Mouse (Mus musculus): ENCODE data around the gene Snf8. TPM values are rescaled to one million over a fixed set of nuclear protein-coding genes. Genes with fewer than 3 reads are reported as not detected.

The Snf8 gene
- polyA plus RNA-seq, 1 experiment from 2014 or later: 38.3 TPM

DNA sequence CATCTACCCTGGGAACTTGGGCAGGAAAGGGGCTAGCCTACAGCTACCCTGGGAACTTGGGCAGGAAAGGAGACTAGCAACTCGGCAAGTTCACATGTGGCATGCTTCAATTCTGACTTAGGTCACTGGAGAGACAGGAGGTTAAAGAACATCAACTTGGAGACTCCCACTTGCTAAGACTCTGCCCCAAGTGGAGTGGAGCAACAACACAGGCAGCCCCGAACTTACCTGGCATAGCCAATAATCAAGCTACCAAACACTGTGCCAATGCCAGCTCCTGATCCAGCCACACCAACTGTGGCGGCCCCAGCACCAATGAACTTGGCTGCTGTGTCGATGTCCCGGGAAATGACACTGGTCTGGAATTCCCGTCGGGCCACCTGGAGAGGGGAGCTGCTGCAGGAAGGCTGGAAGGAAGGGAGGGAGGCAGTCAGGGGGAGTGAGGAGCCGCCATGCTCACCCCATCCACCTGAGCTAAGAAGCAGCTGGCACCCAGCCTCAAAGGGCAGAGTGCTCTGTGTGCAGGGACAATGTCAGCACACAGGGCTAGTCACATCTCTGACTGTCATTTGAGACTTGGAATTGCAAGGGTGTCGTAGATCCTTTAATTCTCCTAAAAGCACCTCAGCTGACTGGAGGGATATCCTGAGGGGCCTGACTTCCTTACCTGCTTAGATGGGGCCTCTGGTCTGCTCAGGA, 38.8 kb downstream of the Snf8 start:
- 83% methylated on average over 7 of the region's 9 CpGs for WGBS
- no peaks in the 10 kb centered on the region; the same call in 1 of the 2 replicates for H3K36me3 ChIP-seq (ENCODE audit: control insufficient read depth, insufficient read depth, low read length)
- DNase-seq (ENCODE audit: low spot score): no peak
- H3K27ac ChIP-seq (replicated peaks; ENCODE audit: low read depth, low read length): no peak overlapping the region
- no peak overlapping the region for H3K9ac ChIP-seq (ENCODE audit: low read length)
- no peak for ATAC-seq (ENCODE audit: insufficient number of reproducible peaks, low FRiP score, low TSS enrichment, low read depth)
- 0 out of 2 replicates have a peak, but pooled peaks cover 4% of the 10 kb centered on the region for H3K4me1 ChIP-seq (ENCODE audit: control insufficient read depth, insufficient read depth, low read length)
- no peak overlapping the region for H3K4me3 ChIP-seq (ENCODE audit: low read depth, low read length)
- H3K27me3 ChIP-seq (ENCODE audit: control insufficient read depth, insufficient read depth, low read length): no peaks in the 10 kb centered on the region
- no peak overlapping the region for H3K4me2 ChIP-seq (ENCODE audit: low read depth, severe bottlenecking)
- H3K9me3 ChIP-seq (ENCODE audit: control insufficient read depth, low read length): no peaks in the 10 kb centered on the region

DNA sequence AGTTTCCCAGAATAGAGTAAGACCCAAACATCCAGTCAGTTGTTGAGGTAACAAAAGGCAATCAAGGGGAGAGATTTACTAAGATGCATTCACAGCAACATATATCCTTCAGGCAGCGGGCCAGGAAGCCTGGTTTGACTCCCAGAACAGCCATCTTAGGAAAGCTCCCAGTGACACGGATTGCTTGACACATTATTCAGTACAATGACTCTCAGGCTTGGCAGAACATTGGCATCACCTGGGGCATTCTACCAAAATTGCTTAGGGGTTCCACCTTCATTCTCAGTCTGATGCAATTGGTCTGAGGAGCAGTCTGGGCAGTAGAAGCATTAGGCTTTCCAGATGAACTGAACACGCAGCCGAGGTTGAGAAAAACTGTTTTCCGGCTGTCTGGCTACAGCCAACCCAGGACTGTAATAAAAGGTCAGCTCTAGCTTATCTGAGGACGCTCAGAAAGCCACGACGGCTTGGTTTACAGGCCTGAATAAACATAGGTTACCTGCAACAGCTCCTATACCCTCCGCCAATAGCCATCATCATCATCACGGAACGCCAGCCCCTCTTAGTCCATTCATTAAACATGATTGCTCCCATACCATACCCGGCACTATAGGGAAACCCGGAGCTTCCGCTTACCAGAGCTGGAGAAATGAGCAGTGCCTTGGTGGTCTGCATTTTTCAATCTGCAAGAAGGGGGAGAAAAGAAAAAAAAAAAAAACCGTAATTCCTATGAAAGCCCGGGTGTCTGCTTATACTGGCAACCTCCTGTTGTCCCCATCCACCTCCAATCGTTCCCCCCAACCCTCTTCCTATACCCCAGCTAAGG, 39.9 kb downstream of the Snf8 start:
- H3K4me2 ChIP-seq (ENCODE audit: low read depth, severe bottlenecking): peak overlapping the region; percentile 78
- peak; percentile 21 for DNase-seq (ENCODE audit: low spot score)
- no peaks in the 10 kb centered on the region for H3K9me3 ChIP-seq (ENCODE audit: control insufficient read depth, low read length)
- no peak for ATAC-seq (ENCODE audit: insufficient number of reproducible peaks, low FRiP score, low TSS enrichment, low read depth)
- H3K9ac ChIP-seq (ENCODE audit: low read length): peak overlapping the region; percentile 66
- H3K4me3 ChIP-seq (ENCODE audit: low read depth, low read length): peak overlapping the region; percentile 74
- WGBS: 18% methylated on average over 17 of the region's 17 CpGs
- 0 out of 2 replicates have a peak, but pooled peaks cover 4% of the 10 kb centered on the region for H3K4me1 ChIP-seq (ENCODE audit: control insufficient read depth, insufficient read depth, low read length)
- H3K36me3 ChIP-seq (ENCODE audit: control insufficient read depth, insufficient read depth, low read length): no peaks in the 10 kb centered on the region; the same call in 1 of the 2 replicates
- no peak overlapping the region for H3K27ac ChIP-seq (replicated peaks; ENCODE audit: low read depth, low read length)
- H3K27me3 ChIP-seq (ENCODE audit: control insufficient read depth, insufficient read depth, low read length): no peaks in the 10 kb centered on the region

DNA sequence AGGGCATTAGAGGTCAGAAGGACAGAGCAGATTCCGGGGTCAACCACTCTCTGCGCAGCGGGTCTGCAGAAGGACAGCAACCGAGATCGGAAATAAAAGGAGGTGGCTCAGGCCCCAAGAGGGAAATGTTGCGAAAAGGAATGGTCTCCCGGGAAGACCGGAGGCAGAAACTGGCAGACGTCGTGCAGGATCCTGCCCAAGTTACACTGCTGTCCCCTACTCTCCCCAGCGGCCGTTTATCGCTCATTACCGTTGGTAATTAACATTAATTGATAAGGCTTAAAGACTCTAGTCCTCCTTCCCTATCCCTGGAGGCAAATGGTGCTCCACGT, 40.5 kb downstream of the Snf8 start:
- H3K4me2 ChIP-seq (ENCODE audit: low read depth, severe bottlenecking): peak overlapping the region; percentile 78
- H3K9me3 ChIP-seq (ENCODE audit: control insufficient read depth, low read length): no peaks in the 10 kb centered on the region
- H3K36me3 ChIP-seq (ENCODE audit: control insufficient read depth, insufficient read depth, low read length): no peaks in the 10 kb centered on the region; the same call in 1 of the 2 replicates
- H3K4me1 ChIP-seq (ENCODE audit: control insufficient read depth, insufficient read depth, low read length): 0 out of 2 replicates have a peak, but pooled peaks cover 4% of the 10 kb centered on the region
- DNase-seq (ENCODE audit: low spot score) (no peak), ATAC-seq (ENCODE audit: insufficient number of reproducible peaks, low FRiP score, low TSS enrichment, low read depth) (no peak)
- H3K4me3 ChIP-seq (ENCODE audit: low read depth, low read length): peak overlapping the region; percentile 74
- H3K9ac ChIP-seq (ENCODE audit: low read length): peak overlapping the region; percentile 66
- H3K27ac ChIP-seq (replicated peaks; ENCODE audit: low read depth, low read length): no peak overlapping the region
- WGBS: 0% methylated on average over 15 of the region's 15 CpGs
- no peaks in the 10 kb centered on the region for H3K27me3 ChIP-seq (ENCODE audit: control insufficient read depth, insufficient read depth, low read length)

DNA sequence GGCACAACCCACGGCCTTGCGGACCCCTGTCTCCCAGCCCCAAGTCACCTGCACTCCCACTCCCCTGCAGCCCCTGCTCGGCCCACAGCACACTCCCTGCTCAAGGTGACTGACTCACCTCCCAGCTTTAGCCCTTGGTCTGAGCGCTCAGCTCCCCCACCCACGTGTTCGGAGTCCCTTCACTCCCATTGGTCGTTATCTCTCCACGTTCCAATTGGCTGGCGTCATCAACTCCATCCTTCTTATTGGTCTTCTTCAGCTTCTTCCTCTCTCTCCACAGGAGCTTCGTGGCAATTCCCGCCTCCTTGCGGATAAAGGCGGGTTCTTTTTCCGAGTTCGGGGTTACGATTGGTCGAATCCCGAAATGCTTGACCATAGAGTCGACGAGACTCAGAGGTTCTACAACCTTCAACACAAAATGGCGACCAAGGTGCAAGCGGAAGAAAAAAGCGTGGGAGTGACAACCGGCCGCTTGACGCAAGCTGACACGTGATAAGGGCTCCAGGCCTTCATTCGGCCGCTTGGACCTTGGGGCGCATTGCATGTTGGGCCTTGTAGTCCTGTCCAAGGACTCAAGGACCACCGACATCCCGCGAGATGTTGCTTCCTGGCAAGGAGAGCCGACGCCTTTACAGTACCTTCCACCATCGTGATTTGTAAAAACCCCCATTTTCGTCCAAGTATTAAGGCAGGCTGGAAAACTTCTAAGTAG, 41.0 kb downstream of the Snf8 start, which contains the start of gene Atp5g1:
Atp5g1 (minus strand) TSS at position 162 of the 712 bp plus-strand sequence.
- Histone ChIP-seq H3K27me3 (ENCODE audit: control insufficient read depth, insufficient read depth, low read length) (no peaks in the 10 kb centered on the region), H3K9me3 (ENCODE audit: control insufficient read depth, low read length) (no peaks in the 10 kb centered on the region), H3K4me2 (ENCODE audit: low read depth, severe bottlenecking) (peak within 1 kb of the TSS; percentile 78), H3K4me1 (ENCODE audit: control insufficient read depth, insufficient read depth, low read length) (0 out of 2 replicates have a peak, but pooled peaks cover 4% of the 10 kb centered on the region), H3K4me3 (ENCODE audit: low read depth, low read length) (peak within 1 kb of the TSS; percentile 74), H3K27ac (replicated peaks; ENCODE audit: low read depth, low read length) (no peak within 1 kb of the TSS), H3K36me3 (ENCODE audit: control insufficient read depth, insufficient read depth, low read length) (no peaks in the 10 kb centered on the region; the same call in 1 of the 2 replicates), H3K9ac (ENCODE audit: low read length) (peak within 1 kb of the TSS; percentile 66)
- under 1% methylated on average over 37 of the region's 37 CpGs for WGBS
- DNase-seq (ENCODE audit: low spot score) (peak; percentile 97), ATAC-seq (ENCODE audit: insufficient number of reproducible peaks, low FRiP score, low TSS enrichment, low read depth) (peak; percentile 98)

DNA sequence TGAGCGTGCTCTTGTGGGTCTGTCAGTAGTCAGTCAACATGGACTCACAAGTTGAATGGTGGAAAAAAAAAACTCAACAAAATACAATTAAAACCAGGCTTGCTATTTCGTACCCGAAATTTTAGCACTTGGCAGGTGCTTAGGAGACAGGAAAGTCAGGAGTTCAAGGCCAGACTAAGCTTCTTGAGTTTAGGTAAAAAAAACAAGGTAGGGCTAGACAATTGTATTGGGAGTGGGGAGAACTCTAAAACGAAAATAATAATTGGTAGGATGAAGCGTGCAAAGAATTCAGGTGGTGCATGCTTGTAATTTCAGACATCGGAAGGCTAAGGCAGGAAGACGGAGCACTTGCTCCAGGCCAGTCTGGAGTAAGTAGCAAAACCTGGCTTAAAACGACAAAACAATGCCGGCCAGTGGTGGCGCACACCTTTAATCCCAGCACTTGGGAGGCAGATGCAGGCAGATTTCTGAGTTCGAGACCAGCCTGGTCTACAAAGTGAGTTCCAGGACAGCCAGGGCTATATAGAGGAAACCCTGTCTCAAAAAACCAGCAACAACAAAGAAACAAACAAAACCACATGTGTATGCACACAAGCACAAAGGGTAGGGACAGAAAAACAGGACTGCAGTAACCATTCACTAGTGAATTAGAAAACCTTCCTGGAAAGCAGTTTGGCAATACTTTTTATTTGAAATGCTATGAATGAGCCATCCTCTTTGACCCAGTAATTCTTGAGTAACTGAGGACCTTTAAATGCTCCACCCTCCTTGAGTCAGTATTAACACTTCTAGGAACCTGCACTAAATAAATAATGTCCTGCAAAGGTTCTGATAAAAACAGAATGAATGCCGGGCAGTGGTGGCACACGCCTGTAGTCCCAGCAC, 41.8 kb downstream of the Snf8 start:
- H3K4me1 ChIP-seq (ENCODE audit: control insufficient read depth, insufficient read depth, low read length): 0 out of 2 replicates have a peak, but pooled peaks cover 4% of the 10 kb centered on the region
- H3K27ac ChIP-seq (replicated peaks; ENCODE audit: low read depth, low read length): no peak overlapping the region
- DNase-seq (ENCODE audit: low spot score) (no peak), ATAC-seq (ENCODE audit: insufficient number of reproducible peaks, low FRiP score, low TSS enrichment, low read depth) (no peak)
- peak overlapping the region; percentile 21 for H3K4me3 ChIP-seq (ENCODE audit: low read depth, low read length)
- H3K27me3 ChIP-seq (ENCODE audit: control insufficient read depth, insufficient read depth, low read length): no peaks in the 10 kb centered on the region
- H3K36me3 ChIP-seq (ENCODE audit: control insufficient read depth, insufficient read depth, low read length): no peaks in the 10 kb centered on the region; the same call in 1 of the 2 replicates
- 66% methylated on average over 13 of the region's 13 CpGs for WGBS
- no peaks in the 10 kb centered on the region for H3K9me3 ChIP-seq (ENCODE audit: control insufficient read depth, low read length)
- H3K4me2 ChIP-seq (ENCODE audit: low read depth, severe bottlenecking): peak overlapping the region; percentile 47
- 0 out of 2 replicates have a peak overlapping the region, but pooled peaks have one; percentile 22 for H3K9ac ChIP-seq (ENCODE audit: low read length)

DNA sequence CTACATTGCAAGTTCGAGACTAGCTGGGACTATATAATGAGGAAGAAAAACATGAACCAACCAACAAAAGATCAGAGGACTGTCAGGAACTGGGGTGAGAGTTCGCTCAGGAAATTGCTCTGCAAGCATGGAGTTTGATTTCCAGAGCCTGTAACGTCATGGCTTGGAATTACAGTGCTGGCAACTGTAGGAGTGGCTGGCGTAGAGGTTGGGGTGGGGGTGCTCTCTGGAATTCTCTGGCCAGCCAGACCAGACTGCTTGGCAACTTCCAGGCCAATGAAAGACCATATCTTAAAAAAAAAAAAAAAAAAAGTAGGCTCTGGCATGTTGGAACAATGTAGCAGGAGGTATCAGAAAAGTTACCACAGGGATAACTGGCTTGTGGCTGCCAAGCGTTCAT, 46.1 kb downstream of the Snf8 start:
- H3K36me3 ChIP-seq (ENCODE audit: control insufficient read depth, insufficient read depth, low read length): no peaks in the 10 kb centered on the region
- no peak overlapping the region for H3K27ac ChIP-seq (replicated peaks; ENCODE audit: low read depth, low read length)
- H3K4me2 ChIP-seq (ENCODE audit: low read depth, severe bottlenecking): no peak overlapping the region
- DNase-seq (ENCODE audit: low spot score): no peak
- no peak overlapping the region for H3K4me3 ChIP-seq (ENCODE audit: low read depth, low read length)
- 78% methylated on average over 5 of the region's 5 CpGs for WGBS
- H3K9ac ChIP-seq (ENCODE audit: low read length): no peak overlapping the region
- ATAC-seq (ENCODE audit: insufficient number of reproducible peaks, low FRiP score, low TSS enrichment, low read depth): no peak
- H3K4me1 ChIP-seq (ENCODE audit: control insufficient read depth, insufficient read depth, low read length): no peaks in the 10 kb centered on the region
- no peaks in the 10 kb centered on the region for H3K9me3 ChIP-seq (ENCODE audit: control insufficient read depth, low read length)
- no peaks in the 10 kb centered on the region for H3K27me3 ChIP-seq (ENCODE audit: control insufficient read depth, insufficient read depth, low read length)

DNA sequence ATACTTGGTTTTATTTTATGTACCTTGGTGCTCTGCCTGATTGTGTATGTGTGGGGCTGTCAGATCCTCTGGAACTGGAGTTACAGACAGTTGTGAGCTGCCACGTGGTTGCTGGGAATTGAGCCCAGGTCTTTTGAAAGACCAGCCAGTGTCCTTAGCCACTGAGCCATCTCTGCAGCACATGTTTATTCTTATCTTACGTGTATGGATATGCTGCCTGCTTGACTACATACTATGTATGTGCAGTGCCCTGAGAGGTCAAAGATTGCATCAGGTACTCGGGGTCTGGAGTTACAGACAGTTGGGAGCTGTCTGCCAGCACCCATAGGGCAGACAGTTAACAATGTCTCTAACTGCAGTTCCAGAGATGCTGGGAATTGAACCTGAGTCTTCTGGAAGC, 48.0 kb downstream of the Snf8 start:
- 84% methylated on average over 3 of the region's 3 CpGs for WGBS
- no peaks in the 10 kb centered on the region for H3K27me3 ChIP-seq (ENCODE audit: control insufficient read depth, insufficient read depth, low read length)
- no peak overlapping the region for H3K4me3 ChIP-seq (ENCODE audit: low read depth, low read length)
- H3K36me3 ChIP-seq (ENCODE audit: control insufficient read depth, insufficient read depth, low read length): no peaks in the 10 kb centered on the region
- DNase-seq (ENCODE audit: low spot score) (no peak), ATAC-seq (ENCODE audit: insufficient number of reproducible peaks, low FRiP score, low TSS enrichment, low read depth) (no peak)
- no peak overlapping the region for H3K9ac ChIP-seq (ENCODE audit: low read length)
- no peaks in the 10 kb centered on the region for H3K9me3 ChIP-seq (ENCODE audit: control insufficient read depth, low read length)
- H3K4me2 ChIP-seq (ENCODE audit: low read depth, severe bottlenecking): no peak overlapping the region
- no peaks in the 10 kb centered on the region for H3K4me1 ChIP-seq (ENCODE audit: control insufficient read depth, insufficient read depth, low read length)
- no peak overlapping the region for H3K27ac ChIP-seq (replicated peaks; ENCODE audit: low read depth, low read length)

All from limb, embryonic 11.5 days (tissue).